Mouse (Mus musculus) natural killer cell, adult 2 months (primary cell): ENCODE data around the gene Rcc2.

ENCODE experiments used
- DNase-seq, 2 experiments: peaks; one replicate each; pipeline ENCODE4 v3.0.0; 2022; ENCODE audit warnings: low spot score in 2 of 2

The Rcc2 gene

DNA sequence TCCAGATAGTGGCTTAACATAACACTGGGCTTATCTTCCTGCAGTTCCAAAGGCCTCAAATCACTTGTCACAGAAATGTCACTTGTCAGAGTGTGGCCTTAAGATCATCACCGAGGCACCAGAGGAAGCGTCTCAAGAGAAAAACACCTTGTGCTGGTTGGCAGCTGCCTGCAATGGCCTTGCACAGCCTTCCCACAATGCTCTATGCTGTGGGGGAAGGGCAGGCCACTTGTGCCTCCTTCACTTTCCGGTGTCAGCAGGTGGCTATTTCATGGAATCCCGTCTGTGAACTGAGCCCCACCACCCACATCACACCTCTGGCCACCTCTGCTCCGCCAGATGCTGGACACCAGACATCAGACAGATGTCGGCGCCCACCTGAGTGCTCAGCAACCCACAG, 53.0 kb downstream of the Rcc2 start:
- DNase-seq, result no peak

DNA sequence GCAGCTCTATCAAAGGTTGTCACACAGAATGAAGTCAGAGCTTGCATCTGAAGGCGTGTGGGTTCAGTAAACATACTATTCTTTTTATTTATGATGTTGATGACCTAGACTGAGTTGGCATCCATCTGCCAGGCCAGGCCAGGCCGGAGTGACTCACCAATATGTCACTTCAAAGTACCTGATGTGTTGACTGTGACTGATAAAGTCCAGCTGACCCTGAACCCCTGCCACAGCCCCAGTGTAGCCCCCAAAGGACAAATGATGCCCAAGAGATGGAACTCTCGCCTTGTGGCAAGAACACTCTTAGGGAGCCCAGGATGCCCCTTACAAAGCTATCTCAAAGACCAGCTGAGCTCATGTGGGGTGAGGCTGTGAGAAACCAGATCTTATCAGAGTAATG, 55.5 kb downstream of the Rcc2 start:
- no peak for DNase-seq

DNA sequence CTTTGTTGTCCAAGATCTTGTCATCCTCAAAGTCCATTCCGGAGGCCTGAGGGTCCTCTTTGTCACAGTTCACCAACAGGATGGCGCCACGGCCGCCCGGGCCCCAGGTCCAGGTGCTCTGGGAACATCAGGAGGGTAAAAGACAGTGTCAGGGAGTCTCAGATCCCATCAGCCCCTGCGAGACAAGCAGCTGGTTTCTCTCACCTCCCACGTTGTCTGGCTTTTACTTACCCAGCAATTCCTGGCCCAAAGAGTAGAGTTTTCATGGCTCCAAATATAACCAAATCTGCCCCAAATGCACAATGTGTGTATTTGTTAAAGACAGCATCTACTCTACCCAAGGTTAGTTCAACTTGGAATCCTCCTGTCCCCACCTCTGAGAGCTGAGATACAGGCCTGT, 61.3 kb downstream of the Rcc2 start:
- no peak for DNase-seq

DNA sequence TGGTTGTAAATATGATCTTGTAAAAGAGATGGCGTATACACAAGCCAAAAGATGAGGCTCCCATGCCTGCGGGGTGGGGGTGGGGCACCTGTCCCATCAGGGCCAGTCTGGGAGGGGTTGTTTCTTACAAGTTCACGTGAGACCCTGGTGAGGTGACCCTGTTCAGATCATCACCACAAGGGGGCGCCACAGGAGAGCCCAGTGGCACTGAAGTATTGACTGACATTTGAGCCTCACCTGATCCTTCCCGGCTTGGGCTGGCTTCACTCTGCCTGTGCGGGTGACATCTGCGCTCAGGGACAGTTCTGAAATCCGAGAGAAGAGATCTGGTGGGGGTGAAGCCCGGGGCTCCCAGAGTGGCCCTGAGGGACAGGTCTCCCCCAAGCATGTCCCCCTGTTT, 62.8 kb downstream of the Rcc2 start:
- peak; percentile 64 to 71 for DNase-seq

DNA sequence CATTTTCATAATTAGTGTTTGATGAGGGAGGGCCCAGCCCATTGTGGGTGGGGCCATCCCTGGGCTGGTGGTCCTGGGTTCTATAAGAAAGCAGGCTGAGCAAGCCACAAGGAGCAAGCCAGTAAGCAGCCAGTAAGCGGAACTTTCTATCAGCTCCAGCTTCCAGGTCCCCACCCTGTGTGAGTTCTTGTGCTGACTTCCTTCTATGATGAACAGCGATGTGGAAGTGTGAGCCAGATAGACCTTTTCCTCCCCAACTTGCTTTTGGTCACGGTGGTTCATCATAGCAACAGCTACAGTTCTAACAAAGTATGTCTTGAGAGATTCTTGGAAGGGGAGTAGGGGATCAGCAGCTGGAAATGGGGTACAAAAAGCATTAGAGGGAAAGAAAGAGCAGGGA, 65.6 kb downstream of the Rcc2 start:
- no peak for DNase-seq

DNA sequence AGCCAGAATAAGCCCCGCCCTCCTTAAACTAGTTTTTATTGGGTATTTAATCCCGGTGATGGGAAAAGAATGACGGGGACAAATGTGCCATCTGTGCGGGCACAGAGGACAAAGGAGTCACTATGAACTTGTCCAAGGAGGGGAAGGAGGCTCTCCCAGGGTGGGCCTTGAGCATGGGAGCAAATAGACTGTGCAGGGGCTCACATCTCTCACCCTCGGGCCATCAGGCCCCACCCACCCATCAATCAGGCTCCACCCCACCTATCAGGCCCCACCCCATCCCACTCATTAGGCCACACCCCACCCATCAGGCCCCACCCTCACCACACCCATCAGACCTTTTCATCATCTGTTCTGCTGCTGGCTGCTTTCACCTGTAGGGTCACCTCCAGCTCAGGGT, 68.6 kb downstream of the Rcc2 start:
- no peak for DNase-seq

DNA sequence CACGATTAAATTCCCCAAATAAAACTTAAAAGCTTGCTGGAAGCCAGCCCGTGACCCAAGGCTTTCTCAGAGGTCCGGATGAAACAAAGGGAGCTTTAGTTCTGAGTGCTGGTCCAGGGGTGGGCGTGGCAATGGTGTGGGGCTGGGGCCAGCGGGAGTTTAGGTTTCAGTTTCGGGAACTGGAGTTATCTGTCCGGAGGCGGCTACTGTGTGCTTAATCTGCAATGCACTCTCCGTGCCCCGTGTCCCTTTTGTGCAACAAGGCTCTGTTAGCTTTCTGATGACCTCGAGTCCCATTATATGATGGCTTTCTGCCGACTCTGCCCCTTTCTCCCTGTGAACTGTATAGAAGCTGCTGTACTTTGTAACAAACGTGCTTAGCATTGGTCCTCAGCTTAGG, 70.1 kb downstream of the Rcc2 start:
- DNase-seq, result peak; percentile 23 to 31

DNA sequence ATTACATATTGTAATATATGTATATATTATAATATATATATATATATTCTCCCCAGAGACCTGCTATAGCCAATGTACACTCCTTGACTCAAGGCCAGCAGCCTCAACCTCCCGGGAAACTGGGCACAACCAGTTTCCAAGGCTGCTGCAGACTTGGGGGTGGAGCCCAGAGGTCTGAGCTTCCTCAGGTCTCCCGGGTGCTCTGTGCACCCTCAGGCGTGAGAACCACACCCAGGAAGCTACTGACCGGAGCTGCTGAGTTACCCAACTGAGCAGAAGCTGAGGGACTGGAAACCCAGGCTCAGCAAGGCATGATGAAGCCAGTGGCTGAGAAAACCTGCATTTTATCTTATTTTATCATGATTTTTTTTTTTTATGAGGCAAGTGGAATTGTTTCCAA, 70.8 kb downstream of the Rcc2 start:
- peak; percentile 38 to 56 for DNase-seq
